Mouse (Mus musculus): Measurements from ENCODE around the gene Anp32a. TPM values are rescaled to one million over a fixed set of nuclear protein-coding genes. Genes with fewer than 3 reads are reported as not detected.
A peak's percentile ranks its signal among the peaks of the same experiment; 100 is the strongest.

Anp32a gene
- polyA plus RNA-seq, 1 experiment: 171 TPM

GRCm38 (mm10) chr9:62346388-62346679 lies 5.2 kb downstream of the Anp32a start:
- DNase-seq (ENCODE audit: low spot score): no peak

GRCm38 (mm10) chr9:62347201-62347600 lies 6.1 kb downstream of the Anp32a start:
- DNase-seq (ENCODE audit: low spot score): no peak

- DNase-seq (ENCODE audit: low spot score): no peak
Observed at GRCm38 (mm10) chr9:62348050-62348449, 7.0 kb downstream of the Anp32a start.

GRCm38 (mm10) chr9:62348467-62348985 lies 7.4 kb downstream of the Anp32a start:
- DNase-seq (ENCODE audit: low spot score): no peak

- DNase-seq (ENCODE audit: low spot score): no peak
Observed at GRCm38 (mm10) chr9:62349250-62349649, 8.2 kb downstream of the Anp32a start.

- DNase-seq (ENCODE audit: low spot score): no peak
Observed at GRCm38 (mm10) chr9:62350721-62351120, 9.6 kb downstream of the Anp32a start.

GRCm38 (mm10) chr9:62351200-62351599 lies 10.1 kb downstream of the Anp32a start:
- no peak for DNase-seq (ENCODE audit: low spot score)

GRCm38 (mm10) chr9:62353784-62354183 lies 12.7 kb downstream of the Anp32a start:
- DNase-seq (ENCODE audit: low spot score): no peak

- DNase-seq (ENCODE audit: low spot score): peak; percentile 21
Observed at GRCm38 (mm10) chr9:62354838-62355719, 14.0 kb downstream of the Anp32a start.

- no peak for DNase-seq (ENCODE audit: low spot score)
Observed at GRCm38 (mm10) chr9:62355763-62356162, 14.7 kb downstream of the Anp32a start.

- DNase-seq (ENCODE audit: low spot score): no peak
Observed at GRCm38 (mm10) chr9:62357593-62357992, 16.5 kb downstream of the Anp32a start.

GRCm38 (mm10) chr9:62358851-62359250 lies 17.8 kb downstream of the Anp32a start:
- DNase-seq (ENCODE audit: low spot score): no peak

GRCm38 (mm10) chr9:62360889-62361288 lies 19.8 kb downstream of the Anp32a start:
- no peak for DNase-seq (ENCODE audit: low spot score)

GRCm38 (mm10) chr9:62362835-62363385 lies 21.8 kb downstream of the Anp32a start:
- no peak for DNase-seq (ENCODE audit: low spot score)

- peak; percentile 74 for DNase-seq (ENCODE audit: low spot score)
Observed at GRCm38 (mm10) chr9:62363619-62364018, 22.5 kb downstream of the Anp32a start.

- DNase-seq (ENCODE audit: low spot score): no peak
Observed at GRCm38 (mm10) chr9:62364216-62364615, 23.1 kb downstream of the Anp32a start.

- no peak for DNase-seq (ENCODE audit: low spot score)
Observed at GRCm38 (mm10) chr9:62364831-62365230, 23.7 kb downstream of the Anp32a start.

GRCm38 (mm10) chr9:62365326-62366080 lies 24.4 kb downstream of the Anp32a start:
- DNase-seq (ENCODE audit: low spot score): no peak

GRCm38 (mm10) chr9:62366478-62367458 lies 25.7 kb downstream of the Anp32a start:
- no peak for DNase-seq (ENCODE audit: low spot score)

- DNase-seq (ENCODE audit: low spot score): no peak
Observed at GRCm38 (mm10) chr9:62367510-62368071, 26.5 kb downstream of the Anp32a start.

Measured in urinary bladder, adult 2 months (tissue).